Mouse (Mus musculus) MEL (cell line): ENCODE measurements around the gene Prss54.
A peak's percentile ranks its signal among the peaks of the same experiment; 100 is the strongest.
"Not testable (repeated sequence)": the region's sequence is repeated elsewhere in the genome, so short reads cannot be mapped to it uniquely, and the experiment has no call there.

Experiments
- CTCF ChIP-seq, 3 experiments: IDR thresholded peaks in 2 of 3; conservative IDR thresholded peaks in 1 of 3; 2 replicates each; pipeline ENCODE4 v1.5.1; 2011 to 2012; ENCODE audit warnings: low read length in 3 of 3, low read depth in 2 of 3, mild to moderate bottlenecking in 2 of 3, improper control_type of control experiment in 1 of 3, inconsistent platforms in 1 of 3, mixed read lengths in 1 of 3, moderate library complexity in 1 of 3; ENCODE audit not compliant: control insufficient read depth in 1 of 3, insufficient read depth in 1 of 3, poor library complexity in 1 of 3, severe bottlenecking in 1 of 3
- KAT2A ChIP-seq: conservative IDR thresholded peaks from 2 replicates; pipeline ENCODE4 v1.6.1; 2012; ENCODE audit warnings: low read depth, low read length, improper control_type of control experiment, inconsistent platforms
- MAFK ChIP-seq: IDR thresholded peaks from 2 replicates; pipeline ENCODE4 v1.6.1; 2011; ENCODE audit warnings: low read depth, mild to moderate bottlenecking, low read length, improper control_type of control experiment, borderline replicate concordance
- MAX ChIP-seq: IDR thresholded peaks from 2 replicates; pipeline ENCODE4 v1.6.1; 2011; ENCODE audit warnings: low read length, improper control_type of control experiment
- NELFE ChIP-seq: IDR thresholded peaks from 2 replicates; pipeline ENCODE4 v1.6.1; 2011; ENCODE audit warnings: low read depth, low read length, improper control_type of control experiment
- SMC3 ChIP-seq: IDR thresholded peaks from 2 replicates; pipeline ENCODE4 v1.6.1; 2011; ENCODE audit warnings: low read depth, low read length, improper control_type of control experiment
- ZMIZ1 ChIP-seq: IDR thresholded peaks from 2 replicates; pipeline ENCODE4 v1.6.1; 2012; ENCODE audit warnings: low read depth, mild to moderate bottlenecking, inconsistent platforms, low read length, improper control_type of control experiment, moderate library complexity

- TF ChIP-seq ZMIZ1, MAX, MAFK, KAT2A, NELFE: not testable (repeated sequence)
- peak in 2 of 3 experiments; percentile 20 to 41; a peak in 4 of 6 replicates for TF ChIP-seq CTCF (IDR thresholded peaks at IDR 0.05 in 2 of 3, conservative IDR thresholded peaks at IDR 0.05 in 1 of 3; ENCODE audit: control insufficient read depth in 1 of 3, insufficient read depth in 1 of 3, low read depth in 2 of 3, low read length in 3 of 3, poor library complexity in 1 of 3, severe bottlenecking in 1 of 3)
- peak; percentile 46; the same call in 1 of the 2 replicates for TF ChIP-seq SMC3
Measured at GRCm38 (mm10) chr8:95606509-95606908, 30.4 kb upstream of the Prss54 start.
